Mouse (Mus musculus) G1E (cell line): Measurements from ENCODE around the gene Doc2a. TPM values are rescaled to one million over a fixed set of nuclear protein-coding genes. Genes with fewer than 3 reads are reported as not detected.

Experiments used
- ATAC-seq: 2 replicates; pipeline ENCODE4 v1.8.0; 2016; ENCODE audit warnings: mild to moderate bottlenecking; ENCODE audit not compliant: insufficient number of reproducible peaks, poor library complexity, low FRiP score, severe bottlenecking; ENCODE audit errors: extremely low read depth
- DNase-seq: peaks from one replicate; pipeline ENCODE4 v3.0.0; 2012; ENCODE audit warnings: low spot score
- H3K27me3 ChIP-seq: 2 replicates; pipeline ENCODE4 v1.6.1; 2012; ENCODE audit warnings: mild to moderate bottlenecking, low read length, inconsistent platforms; ENCODE audit not compliant: insufficient read depth
- H3K36me3 ChIP-seq: replicated peaks from 2 replicates; pipeline ENCODE3; 2012; ENCODE audit warnings: mild to moderate bottlenecking, inconsistent platforms
- H3K4me1 ChIP-seq: 2 replicates; pipeline ENCODE4 v1.6.1; 2012; ENCODE audit warnings: low read depth, low read length, inconsistent platforms, mixed read lengths; ENCODE audit not compliant: insufficient read depth
- H3K4me3 ChIP-seq: 2 replicates; pipeline ENCODE4 v1.5.1; 2012; ENCODE audit warnings: low read depth, mild to moderate bottlenecking, inconsistent platforms, low read length, moderate library complexity, mixed read lengths
- H3K9me3 ChIP-seq: replicated peaks from 2 replicates; pipeline ENCODE4 v1.6.1; 2012; ENCODE audit warnings: inconsistent platforms
- CTCF ChIP-seq: IDR thresholded peaks from 2 replicates; pipeline ENCODE4 v1.5.1; 2012; ENCODE audit warnings: low read depth, low read length, inconsistent platforms, mixed read lengths
- GATA1 ChIP-seq: IDR thresholded peaks from 2 replicates; pipeline ENCODE4 v1.6.1; 2012; ENCODE audit warnings: borderline replicate concordance, low read length, inconsistent platforms, mixed read lengths
- GATA2 ChIP-seq: IDR thresholded peaks from 2 replicates; pipeline ENCODE4 v1.6.1; 2012; ENCODE audit warnings: low read depth, low read length, inconsistent platforms, borderline replicate concordance
- POLR2AphosphoS5 ChIP-seq: IDR thresholded peaks from 2 replicates; pipeline ENCODE4 v1.6.1; 2012; ENCODE audit warnings: low read depth, low read length, inconsistent platforms; ENCODE audit not compliant: insufficient replicate concordance
- TAL1 ChIP-seq: conservative IDR thresholded peaks from 2 replicates; pipeline ENCODE4 v1.6.1; 2012; ENCODE audit warnings: low read depth, low read length, inconsistent platforms, mixed read lengths
- polyA plus RNA-seq: library from polyadenylated mRNA; stranded (reverse); fragments of >175 nt; gene quantifications from 2 replicates; pipeline ENCODE4 v1.2.3, GENCODE M21; 2012
- total RNA-seq, 2 experiments: library from RNA; stranded (forward) in 1 of 2; stranded (reverse) in 1 of 2; fragments of 200-1000 nt in 1 of 2; fragments of >200 nt in 1 of 2; fragmentation: Nextera tagmentation in 1 of 2; gene quantifications; 2 replicates each; pipeline ENCODE4 v1.2.3; 2014 to 2017

The Doc2a gene
- total and polyA plus RNA-seq, 3 experiments = 0.11 TPM; not detected in 2

DNA sequence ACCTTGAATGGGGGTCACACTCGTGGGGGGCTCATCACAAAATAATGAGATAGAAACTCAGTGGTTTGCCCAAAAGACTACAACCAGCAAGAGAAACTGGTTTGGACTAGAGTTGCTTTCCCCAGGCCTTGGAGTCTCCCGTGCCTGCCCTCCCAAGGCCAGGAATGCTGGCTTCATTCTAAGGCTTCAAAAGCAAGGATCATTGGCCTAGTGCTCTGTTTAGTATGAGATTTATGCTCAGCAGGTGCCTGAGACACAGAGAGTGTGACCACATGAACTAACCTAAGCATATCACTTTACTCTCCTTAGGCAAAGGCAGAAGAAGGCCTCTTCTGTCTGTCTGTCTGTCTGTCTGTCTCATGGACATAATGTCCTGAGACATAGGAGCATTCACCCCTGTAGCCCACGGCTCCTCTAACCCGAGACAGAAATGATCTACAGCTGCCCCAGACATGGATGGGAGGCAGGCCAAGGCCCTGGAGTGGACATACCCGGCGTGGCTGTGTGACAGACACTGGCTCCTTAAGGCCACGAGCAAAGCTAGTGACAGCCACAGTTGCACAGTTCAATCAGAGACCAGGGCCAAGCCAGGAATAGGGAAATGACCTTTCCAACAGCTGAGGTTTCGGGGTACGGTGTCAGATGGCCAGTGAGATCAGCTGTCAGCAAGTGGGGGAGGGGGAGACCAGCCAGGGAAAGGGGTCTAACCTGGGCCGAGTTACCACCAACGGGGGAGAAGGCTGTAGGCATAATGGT lies 44.9 kb upstream of the Doc2a start:
- TF ChIP-seq GATA1 = no peak
- no peak for TF ChIP-seq TAL1
- TF ChIP-seq CTCF = no peak
- TF ChIP-seq GATA2 = no peak
- no peak for TF ChIP-seq POLR2AphosphoS5
- ATAC-seq (no peak), DNase-seq (no peak)
- peaks cover 53% of the 10 kb centered on the region for H3K4me1 ChIP-seq
- peaks cover 6% of the 10 kb centered on the region; the same call in 1 of the 2 replicates for H3K27me3 ChIP-seq
- H3K9me3 ChIP-seq = no peaks in the 10 kb centered on the region
- peaks cover 22% of the 10 kb centered on the region for H3K36me3 ChIP-seq
- H3K4me3 ChIP-seq = no peak overlapping the region

DNA sequence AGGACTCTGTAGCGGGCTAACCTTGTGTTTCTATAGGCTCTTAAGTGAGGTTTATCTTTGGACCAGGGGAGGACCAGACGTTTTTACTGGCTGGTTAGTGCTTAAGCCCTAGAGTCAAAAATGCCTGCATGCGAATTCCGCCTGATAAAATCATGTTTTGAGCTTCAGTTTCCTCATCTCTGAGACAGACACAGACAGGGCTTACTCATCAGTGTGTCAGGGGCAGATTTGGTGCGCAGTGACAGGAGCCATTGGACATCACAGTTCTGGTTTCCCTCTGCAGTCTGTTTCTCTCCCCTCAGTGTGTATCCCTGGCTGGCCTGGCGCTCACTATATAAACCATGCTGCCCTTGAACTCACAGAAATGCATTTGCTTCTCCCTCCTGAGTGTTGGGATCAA lies 44.0 kb upstream of the Doc2a start:
- DNase-seq (no peak), ATAC-seq (no peak)
- H3K27me3 ChIP-seq = peaks cover 15% of the 10 kb centered on the region
- TF ChIP-seq TAL1 (no peak), CTCF (no peak), GATA1 (no peak), GATA2 (no peak)
- no peaks in the 10 kb centered on the region for H3K9me3 ChIP-seq
- H3K4me1 ChIP-seq = peaks cover 59% of the 10 kb centered on the region
- H3K36me3 ChIP-seq = peaks cover 14% of the 10 kb centered on the region
- H3K4me3 ChIP-seq = no peak overlapping the region

DNA sequence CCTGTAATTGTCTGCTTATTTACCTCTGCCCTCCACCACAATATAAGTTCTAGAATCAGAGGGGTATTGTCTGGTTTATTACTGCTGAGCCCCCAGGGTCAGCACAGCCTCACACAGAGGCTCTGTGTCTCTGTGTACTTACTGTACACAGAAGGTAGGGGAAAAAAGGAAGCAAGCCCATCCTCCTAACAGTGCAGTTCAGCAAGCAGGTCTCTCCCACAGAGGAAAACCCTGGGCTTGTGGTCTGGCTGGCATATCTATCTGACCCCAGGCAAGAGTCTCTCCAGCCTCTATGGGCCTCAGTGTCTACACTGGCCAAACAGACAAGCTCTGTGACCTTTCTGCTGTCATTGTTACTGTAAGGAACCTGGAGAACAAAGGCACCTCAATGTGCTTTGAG lies 43.5 kb upstream of the Doc2a start:
- ATAC-seq (no peak), DNase-seq (no peak)
- Histone ChIP-seq H3K4me3 (no peak overlapping the region), H3K4me1 (peaks cover 63% of the 10 kb centered on the region), H3K36me3 (peaks cover 10% of the 10 kb centered on the region), H3K27me3 (peaks cover 20% of the 10 kb centered on the region), H3K9me3 (no peaks in the 10 kb centered on the region)
- TF ChIP-seq TAL1 (no peak), POLR2AphosphoS5 (no peak)

DNA sequence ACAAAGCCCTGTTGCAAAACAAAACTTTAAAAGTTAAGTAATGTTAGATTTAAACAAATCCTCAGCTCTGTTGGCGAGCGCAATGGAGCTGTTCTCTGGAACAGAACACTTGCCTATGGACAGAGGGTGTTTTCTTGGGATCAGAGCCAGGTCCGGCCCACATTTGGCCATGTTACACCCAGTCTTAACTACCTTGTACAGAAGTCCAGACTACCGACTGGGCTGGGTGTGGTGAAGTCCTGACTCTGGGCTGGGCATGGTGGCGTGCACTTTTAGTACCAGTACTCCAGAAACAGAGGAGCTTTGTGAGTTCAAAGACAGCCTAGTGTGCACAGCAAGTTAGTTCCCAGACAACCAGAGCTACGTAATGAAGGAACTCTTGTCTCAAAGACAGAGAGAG lies 40.3 kb upstream of the Doc2a start:
- Histone ChIP-seq H3K36me3 (peaks cover 6% of the 10 kb centered on the region), H3K4me1 (peaks cover 54% of the 10 kb centered on the region), H3K4me3 (no peak overlapping the region), H3K9me3 (no peaks in the 10 kb centered on the region), H3K27me3 (peaks cover 39% of the 10 kb centered on the region)
- no peak for ATAC-seq
- no peak for DNase-seq
- no peak for TF ChIP-seq TAL1
- TF ChIP-seq GATA2 = no peak
- no peak for TF ChIP-seq CTCF
- TF ChIP-seq POLR2AphosphoS5 = no peak

DNA sequence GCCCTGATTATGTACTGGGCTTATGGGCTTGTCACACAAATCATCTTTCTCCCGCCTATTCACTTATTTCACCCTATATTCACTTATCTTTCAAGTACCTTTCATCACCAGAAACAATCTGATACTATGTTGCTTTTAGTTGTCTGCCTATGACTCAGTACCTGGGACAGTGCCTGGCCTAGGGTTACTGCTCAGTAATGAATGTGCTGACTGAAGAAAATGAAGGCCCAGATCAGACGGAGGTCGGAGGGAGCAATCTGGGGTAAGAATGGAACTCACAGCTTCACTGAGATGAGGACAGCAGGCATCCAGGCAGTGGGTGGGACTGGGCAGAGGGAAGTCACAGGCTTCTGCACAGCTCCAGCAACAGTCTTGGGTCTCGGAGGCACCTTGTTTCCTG lies 39.8 kb upstream of the Doc2a start:
- no peak overlapping the region for H3K4me3 ChIP-seq
- no peaks in the 10 kb centered on the region for H3K9me3 ChIP-seq
- peaks cover 44% of the 10 kb centered on the region for H3K27me3 ChIP-seq
- DNase-seq (no peak), ATAC-seq (no peak)
- TF ChIP-seq GATA1 = no peak
- no peak for TF ChIP-seq CTCF
- no peak for TF ChIP-seq POLR2AphosphoS5
- no peak for TF ChIP-seq TAL1
- no peak for TF ChIP-seq GATA2
- peaks cover 49% of the 10 kb centered on the region for H3K4me1 ChIP-seq
- H3K36me3 ChIP-seq = peaks cover 5% of the 10 kb centered on the region

DNA sequence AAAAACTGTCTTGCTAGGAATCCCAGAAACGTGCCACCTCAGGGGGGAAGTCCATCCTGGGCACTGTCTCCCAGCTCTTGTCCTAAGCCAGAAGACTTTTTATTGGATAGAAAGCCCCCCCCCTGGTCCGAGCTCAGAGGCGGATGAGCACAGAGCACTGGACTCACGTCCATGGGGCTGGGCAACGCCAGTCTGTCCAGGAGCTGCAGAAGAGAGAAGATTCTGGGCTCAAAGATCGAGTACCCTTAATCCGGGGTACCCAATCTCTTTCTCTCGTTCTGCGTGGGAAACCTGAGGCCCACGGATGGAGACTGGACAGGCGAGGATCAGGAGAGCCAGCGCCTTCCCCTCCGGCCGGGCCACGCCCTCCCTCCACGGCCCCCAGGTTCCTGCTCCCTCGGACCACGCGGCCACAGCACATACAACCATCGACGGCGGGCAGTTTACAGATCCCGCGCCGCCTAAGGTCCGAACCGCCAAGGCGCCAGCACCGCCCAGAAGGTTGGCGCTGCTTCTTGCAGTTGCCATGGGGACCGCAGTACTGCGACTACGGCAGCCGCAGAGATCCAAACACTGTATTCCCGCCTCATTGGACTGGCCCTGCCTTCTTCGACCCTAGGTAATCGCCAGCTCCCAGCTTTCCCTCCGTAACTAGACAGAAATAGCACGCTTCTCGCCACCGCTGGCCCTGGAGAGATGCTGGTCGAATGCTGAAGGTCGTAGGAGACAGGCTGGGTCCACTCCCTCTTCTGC lies 38.3 kb upstream of the Doc2a start:
- peaks cover 2% of the 10 kb centered on the region for H3K36me3 ChIP-seq
- H3K9me3 ChIP-seq = no peaks in the 10 kb centered on the region
- DNase-seq = no peak
- H3K4me1 ChIP-seq = peaks cover 34% of the 10 kb centered on the region
- peak; percentile 49; the same call in 1 of the 2 replicates for ATAC-seq
- TF ChIP-seq CTCF = no peak
- no peak for TF ChIP-seq TAL1
- TF ChIP-seq GATA2 = no peak
- TF ChIP-seq POLR2AphosphoS5 = no peak
- TF ChIP-seq GATA1 = no peak
- peaks cover 59% of the 10 kb centered on the region for H3K27me3 ChIP-seq
- peak overlapping the region; percentile 71 for H3K4me3 ChIP-seq
